Mouse (Mus musculus) stomach, postnatal 0 days (tissue): Measurements from ENCODE around the gene Irf2bpl.

Source experiments
- CTCF ChIP-seq: IDR thresholded peaks from 2 replicates; pipeline ENCODE4 v1.5.1; 2016; ENCODE audit warnings: antibody characterized with exemption, low read depth, mild to moderate bottlenecking, moderate library complexity
- EP300 ChIP-seq: optimal IDR thresholded peaks from 2 replicates; pipeline ENCODE3; 2016; ENCODE audit warnings: antibody characterized with exemption

DNA sequence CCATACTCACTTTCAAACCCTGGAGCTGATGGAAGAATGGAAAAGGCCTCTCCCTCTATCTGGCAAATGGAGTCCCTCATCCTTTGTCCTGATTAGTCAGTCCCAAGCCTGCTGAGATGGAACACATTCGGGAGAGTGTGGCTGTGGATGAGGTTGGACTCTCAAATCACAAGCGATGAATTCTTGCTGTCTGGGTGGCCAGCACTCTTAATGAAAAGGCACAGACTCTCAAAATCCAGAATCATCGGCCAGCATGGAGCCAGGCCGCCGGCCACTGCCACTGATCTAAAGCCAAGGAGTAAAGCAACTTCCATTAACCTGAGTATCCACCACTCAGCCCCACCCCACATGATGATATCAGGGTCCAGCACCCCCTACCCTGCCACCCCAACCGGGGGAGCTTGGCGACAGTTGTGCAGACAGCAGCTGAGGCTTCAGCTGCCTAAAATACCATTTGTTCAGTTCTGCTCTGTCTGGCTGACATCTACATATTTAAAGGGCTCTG lies 13.2 kb upstream of the Irf2bpl start:
- TF ChIP-seq CTCF: no peak
- no peak for TF ChIP-seq EP300
